Mouse (Mus musculus) CD8-positive naive resting alpha-beta T cell, adult 57 days (primary cell): ENCODE results near the gene Rragd. TPM values are rescaled to one million over a fixed set of nuclear protein-coding genes. Genes with fewer than 3 reads are reported as not detected.

ENCODE experiments used
- total RNA-seq: library from RNA; stranded (reverse); gene quantifications from one replicate; pipeline ENCODE4 v1.2.4, GENCODE M21; 2023

Gene Rragd
- 5.6 TPM for total RNA-seq

DNA sequence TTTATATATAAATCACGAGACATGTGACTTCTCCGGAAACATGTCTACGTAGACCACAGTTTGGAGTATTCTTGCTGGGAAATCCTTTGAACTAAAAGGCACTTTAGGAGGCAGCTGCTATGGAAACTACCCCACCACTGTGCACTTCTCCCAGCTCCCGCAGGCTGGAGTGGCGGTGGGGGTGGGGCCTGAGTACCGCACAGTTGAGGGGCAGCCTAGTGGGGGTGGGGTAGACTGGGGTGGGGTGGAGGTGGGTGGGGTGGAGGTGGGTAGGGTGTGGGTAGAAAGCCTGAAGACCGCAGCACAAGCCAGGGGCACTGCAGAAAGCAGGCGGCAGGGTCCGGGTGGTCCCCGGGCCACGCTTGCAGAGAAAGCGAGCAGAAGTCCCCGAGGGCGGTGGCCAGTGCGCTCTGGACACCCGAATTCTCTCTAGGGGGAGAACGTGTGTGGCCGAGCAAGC, at the start of gene Rragd:
TSS of gene Rragd (plus strand) at position 322 of the 460 bp plus-strand sequence.

DNA sequence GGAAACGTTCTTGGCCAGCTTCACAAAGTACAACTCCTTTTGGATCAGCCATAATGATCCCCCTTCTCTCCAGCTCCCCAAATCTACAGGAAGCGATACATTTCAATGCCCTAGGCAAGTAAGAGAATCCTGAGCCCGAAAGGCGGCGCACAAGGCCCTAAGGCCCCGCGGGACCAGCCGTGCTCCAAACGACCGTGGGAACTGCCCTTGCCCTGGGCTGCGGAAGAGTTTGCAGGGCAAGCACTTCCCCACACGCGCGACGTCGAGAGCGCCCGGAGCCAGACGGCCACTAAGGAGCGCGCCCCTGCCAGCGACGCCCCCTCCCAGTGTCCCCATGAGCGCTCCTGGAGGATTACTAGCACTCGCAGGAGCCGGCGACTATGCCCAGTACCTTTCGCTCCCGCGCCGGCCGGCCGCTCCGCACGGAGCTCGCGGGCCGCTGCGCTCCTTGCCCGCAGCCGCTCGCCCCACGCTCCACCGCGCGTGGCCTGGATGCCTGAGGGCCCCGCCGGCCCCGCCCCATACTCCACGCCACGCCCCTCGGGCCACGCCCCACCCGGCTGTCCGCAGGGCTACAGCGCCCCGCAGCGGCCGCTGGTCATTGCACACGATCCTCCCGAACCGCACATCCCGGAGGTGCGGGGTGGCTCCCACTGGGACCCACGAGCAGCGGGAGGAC, 32.3 kb upstream of the Rragd start, which contains the start of gene Ankrd6:
TSS of gene Ankrd6 (minus strand) at position 486 of the 679 bp plus-strand sequence.

GRCm38 (mm10) chr4:33031195-33031960, 48.5 kb downstream of the Rragd start, which contains the start of gene Ube2j1:
Gene Ube2j1 (plus strand): TSS chr4:33031416.

GRCm38 (mm10) chr4:33062981-33063380, 80.1 kb downstream of the Rragd start, which contains the start of gene Gabrr2:
Gene Gabrr2 (plus strand): TSS chr4:33062999.

Other genes starting within 250 kb of the Rragd start
- gene Lyrm2, start 182.8 kb upstream of the Rragd start, total RNA-seq = 21.3 TPM
- gene Ankrd6, start 32.2 kb upstream of the Rragd start, total RNA-seq = 2.3 TPM
- 74.0 TPM for gene Ube2j1, start 48.4 kb downstream of the Rragd start, total RNA-seq
- gene Gabrr2, start 80.0 kb downstream of the Rragd start, total RNA-seq = 9.7 TPM
- gene Gabrr1, start 149.5 kb downstream of the Rragd start, total RNA-seq = not detected
- gene Pm20d2, start 206.7 kb downstream of the Rragd start, total RNA-seq = not detected
- gene Srsf12, start 226.0 kb downstream of the Rragd start, total RNA-seq = 2.3 TPM